Mouse (Mus musculus): ENCODE results near the gene Zbtb16.

DNA sequence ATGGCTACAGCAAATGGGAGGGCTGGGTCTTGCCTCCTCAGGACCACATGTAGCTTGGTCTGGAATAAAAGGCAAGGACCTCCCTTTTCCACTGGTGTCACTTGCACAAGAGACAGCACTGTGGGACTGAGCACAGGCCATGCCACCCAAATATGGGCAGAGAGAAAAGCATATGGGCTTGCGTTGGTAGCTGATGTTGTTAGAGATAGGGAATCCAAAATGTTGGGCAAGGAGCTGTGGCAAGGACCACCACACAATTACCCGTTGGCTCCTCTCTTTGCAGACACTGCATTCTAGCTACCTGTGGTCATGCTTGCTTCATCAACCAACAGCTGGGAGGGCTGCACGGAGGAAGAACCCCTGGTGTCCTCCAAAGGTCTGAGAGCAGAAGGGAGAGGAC, 169.3 kb downstream of the Zbtb16 start:
- TF ChIP-seq GATA1 (IDR thresholded peaks at IDR 0.05; ENCODE audit: low read depth, low read length), result no peak
- TF ChIP-seq ELF1 (IDR thresholded peaks at IDR 0.05; ENCODE audit: low read depth, low read length), result no peak
- no peak for TF ChIP-seq ZKSCAN1 (IDR thresholded peaks at IDR 0.05; ENCODE audit: low read depth, low read length)
- TF ChIP-seq JUND (IDR thresholded peaks at IDR 0.05; ENCODE audit: low read depth, low read length), result no peak
- TF ChIP-seq CTCF (IDR thresholded peaks at IDR 0.05 in 2 of 3, conservative IDR thresholded peaks at IDR 0.05 in 1 of 3; ENCODE audit: control insufficient read depth in 1 of 3, insufficient read depth in 1 of 3, low read depth in 2 of 3, low read length in 3 of 3, poor library complexity in 1 of 3, severe bottlenecking in 1 of 3), result no peak
- TF ChIP-seq CHD2 (IDR thresholded peaks at IDR 0.05; ENCODE audit: low read length), result no peak
- no peak for TF ChIP-seq KAT2A (conservative IDR thresholded peaks at IDR 0.05; ENCODE audit: low read depth, low read length)
- TF ChIP-seq ZNF384 (IDR thresholded peaks at IDR 0.05; ENCODE audit: low read depth, low read length), result no peak
